Mouse (Mus musculus) spleen, postnatal 10 days (tissue): ENCODE data around the gene Dlst.
"Not testable (repeated sequence)": the region's sequence is repeated elsewhere in the genome, so short reads cannot be mapped to it uniquely, and the experiment has no call there.

Experiments used
- DNase-seq, 2 experiments: peaks; one replicate each; pipeline ENCODE4 v3.0.0; 2021 to 2022; ENCODE audit warnings: low spot score in 2 of 2

Dlst gene

GRCm38 (mm10) chr12:85113917-85114316 lies 3.3 kb downstream of the Dlst start:
- DNase-seq = no peak

GRCm38 (mm10) chr12:85115678-85116077 lies 5.0 kb downstream of the Dlst start:
- DNase-seq = no peak

- no peak for DNase-seq
Observed at GRCm38 (mm10) chr12:85121806-85122459, 11.3 kb downstream of the Dlst start.

- no peak for DNase-seq
Observed at GRCm38 (mm10) chr12:85123108-85123530, 12.5 kb downstream of the Dlst start.

GRCm38 (mm10) chr12:85123645-85124044 lies 13.0 kb downstream of the Dlst start:
- DNase-seq = no peak

- DNase-seq = no peak
Observed at GRCm38 (mm10) chr12:85124751-85125150, 14.1 kb downstream of the Dlst start.

- no peak for DNase-seq
Observed at GRCm38 (mm10) chr12:85126986-85127603, 16.5 kb downstream of the Dlst start.

- no peak for DNase-seq
Observed at GRCm38 (mm10) chr12:85129426-85129978, 18.9 kb downstream of the Dlst start.

GRCm38 (mm10) chr12:85131361-85131760 lies 20.7 kb downstream of the Dlst start:
- DNase-seq = no peak

- DNase-seq = no peak
Observed at GRCm38 (mm10) chr12:85134043-85134794, 23.6 kb downstream of the Dlst start.

- DNase-seq = no peak
Observed at GRCm38 (mm10) chr12:85135513-85136470, 25.2 kb downstream of the Dlst start.

- DNase-seq = no peak
Observed at GRCm38 (mm10) chr12:85136627-85137026, 26.0 kb downstream of the Dlst start.

GRCm38 (mm10) chr12:85140036-85140701 lies 29.5 kb downstream of the Dlst start:
- DNase-seq = peak in 1 of 2 experiments; percentile 48

GRCm38 (mm10) chr12:85141096-85141495 lies 30.5 kb downstream of the Dlst start:
- DNase-seq = no peak

- peak; percentile 74 to 88 for DNase-seq
Observed at GRCm38 (mm10) chr12:85142803-85143202, 32.2 kb downstream of the Dlst start.

GRCm38 (mm10) chr12:85144276-85144675 lies 33.6 kb downstream of the Dlst start:
- DNase-seq = not testable (repeated sequence)

- no peak for DNase-seq
Observed at GRCm38 (mm10) chr12:85144821-85145220, 34.2 kb downstream of the Dlst start.

- no peak for DNase-seq
Observed at GRCm38 (mm10) chr12:85145630-85146029, 35.0 kb downstream of the Dlst start.

GRCm38 (mm10) chr12:85146355-85146754 lies 35.7 kb downstream of the Dlst start:
- DNase-seq = no peak

- no peak for DNase-seq
Observed at GRCm38 (mm10) chr12:85146881-85147280, 36.2 kb downstream of the Dlst start.
